Mouse (Mus musculus) MEL (cell line): Measurements from ENCODE around the gene Osbpl5. TPM values are rescaled to one million over a fixed set of nuclear protein-coding genes. Genes with fewer than 3 reads are reported as not detected.
A peak's percentile ranks its signal among the peaks of the same experiment; 100 is the strongest.
"Not testable (repeated sequence)": the region's sequence is repeated elsewhere in the genome, so short reads cannot be mapped to it uniquely, and the experiment has no call there.

ENCODE experiments used
- DNase-seq: peaks from one replicate; pipeline ENCODE4 v3.0.0; 2011; ENCODE audit warnings: low read depth, low spot score
- H3K27ac ChIP-seq: 2 replicates; pipeline ENCODE4 v1.5.1; 2012; ENCODE audit warnings: low read depth, mild to moderate bottlenecking, control low read depth, low read length, moderate library complexity; ENCODE audit not compliant: control insufficient read depth
- H3K27me3 ChIP-seq, 2 experiments: fragments of 150-350 bp in 1 of 2; sonication (generic) in 1 of 2; 2 replicates each; pipeline ENCODE4 v1.6.1; 2012; ENCODE audit warnings: low read length in 2 of 2, mild to moderate bottlenecking in 2 of 2, improper control_type of control experiment in 1 of 2, moderate library complexity in 1 of 2; ENCODE audit not compliant: insufficient read depth in 2 of 2, control insufficient read depth in 1 of 2
- H3K36me3 ChIP-seq, 2 experiments: 2 replicates each; pipeline ENCODE4 v1.6.1; 2012 to 2014; ENCODE audit warnings: low read length in 2 of 2, improper control_type of control experiment in 1 of 2, inconsistent platforms in 1 of 2, mild to moderate bottlenecking in 1 of 2; ENCODE audit not compliant: insufficient read depth in 2 of 2, control insufficient read depth in 1 of 2
- H3K4me1 ChIP-seq, 2 experiments: fragments of 150-350 bp in 1 of 2; sonication (generic) in 1 of 2; 2 replicates each; pipeline ENCODE4 v1.6.1; 2012; ENCODE audit warnings: low read length in 2 of 2, improper control_type of control experiment in 1 of 2, mild to moderate bottlenecking in 1 of 2; ENCODE audit not compliant: insufficient read depth in 2 of 2, control insufficient read depth in 1 of 2
- H3K4me3 ChIP-seq, 2 experiments: fragments of 150-350 bp in 1 of 2; sonication (generic) in 1 of 2; 2 replicates each; pipeline ENCODE4 v1.5.1; 2012; ENCODE audit warnings: low read depth in 2 of 2, low read length in 2 of 2, mild to moderate bottlenecking in 2 of 2, moderate library complexity in 2 of 2, control low read depth in 1 of 2, improper control_type of control experiment in 1 of 2; ENCODE audit not compliant: control insufficient read depth in 1 of 2, insufficient read depth in 1 of 2
- H3K79me2 ChIP-seq: 2 replicates; pipeline ENCODE4 v1.6.1; 2012; ENCODE audit warnings: mild to moderate bottlenecking, low read length, moderate library complexity; ENCODE audit not compliant: control insufficient read depth, poor library complexity, insufficient read depth
- H3K9ac ChIP-seq: 2 replicates; pipeline ENCODE4 v1.6.1; 2012; ENCODE audit warnings: low read depth, mild to moderate bottlenecking, control low read depth, low read length, moderate library complexity; ENCODE audit not compliant: control insufficient read depth, poor library complexity, severe bottlenecking
- H3K9me3 ChIP-seq: fragments of 150-350 bp; sonication (generic); replicated peaks from 2 replicates; pipeline ENCODE4 v1.6.1; 2012; ENCODE audit warnings: mild to moderate bottlenecking, low read length, improper control_type of control experiment, moderate library complexity; ENCODE audit not compliant: insufficient read depth
- GABPA ChIP-seq: IDR thresholded peaks from 2 replicates; pipeline ENCODE4 v1.6.1; 2012; ENCODE audit warnings: low read depth, mild to moderate bottlenecking, inconsistent platforms, low read length, improper control_type of control experiment, moderate library complexity
- GATA1 ChIP-seq: IDR thresholded peaks from 2 replicates; pipeline ENCODE4 v1.6.1; 2011; ENCODE audit warnings: low read depth, low read length, improper control_type of control experiment
- KAT2A ChIP-seq: conservative IDR thresholded peaks from 2 replicates; pipeline ENCODE4 v1.6.1; 2012; ENCODE audit warnings: low read depth, low read length, improper control_type of control experiment, inconsistent platforms
- MAZ ChIP-seq: IDR thresholded peaks from 2 replicates; pipeline ENCODE4 v1.6.1; 2012; ENCODE audit warnings: low read depth, mild to moderate bottlenecking, inconsistent platforms, low read length, improper control_type of control experiment
- MXI1 ChIP-seq: IDR thresholded peaks from 2 replicates; pipeline ENCODE4 v1.6.1; 2011; ENCODE audit warnings: mild to moderate bottlenecking, low read depth, low read length, improper control_type of control experiment
- MYB ChIP-seq: IDR thresholded peaks from 2 replicates; pipeline ENCODE4 v1.6.1; 2011; ENCODE audit warnings: mild to moderate bottlenecking, low read depth, low read length, improper control_type of control experiment
- NELFE ChIP-seq: IDR thresholded peaks from 2 replicates; pipeline ENCODE4 v1.6.1; 2011; ENCODE audit warnings: low read depth, low read length, improper control_type of control experiment
- NRF1 ChIP-seq: IDR thresholded peaks from 2 replicates; pipeline ENCODE4 v1.6.1; 2014; ENCODE audit warnings: low read depth, mild to moderate bottlenecking, inconsistent platforms, low read length, improper control_type of control experiment, moderate library complexity; ENCODE audit not compliant: poor library complexity, insufficient read depth, severe bottlenecking
- RAD21 ChIP-seq: IDR thresholded peaks from 2 replicates; pipeline ENCODE4 v1.6.1; 2011; ENCODE audit warnings: mild to moderate bottlenecking, low read depth, low read length, improper control_type of control experiment
- RCOR1 ChIP-seq: IDR thresholded peaks from 2 replicates; pipeline ENCODE4 v1.6.1; 2012; ENCODE audit warnings: low read depth, mild to moderate bottlenecking, inconsistent platforms, low read length, improper control_type of control experiment
- TAL1 ChIP-seq: IDR thresholded peaks from 2 replicates; pipeline ENCODE4 v1.6.1; 2012; ENCODE audit warnings: mild to moderate bottlenecking, inconsistent platforms, low read length, moderate library complexity, mixed read lengths
- TCF12 ChIP-seq: IDR thresholded peaks from 2 replicates; pipeline ENCODE4 v1.6.1; 2014; ENCODE audit warnings: low read depth, mild to moderate bottlenecking, inconsistent platforms, low read length, improper control_type of control experiment, moderate library complexity
- polyA plus RNA-seq, 2 experiments: library from polyadenylated mRNA; stranded (reverse) in 1 of 2; unstranded in 1 of 2; fragments of >175 nt in 1 of 2; fragments of >200 nt in 1 of 2; gene quantifications; 2 replicates each; pipeline versions ENCODE4 v1.2.1 to v1.2.4; 2012; ENCODE audit warnings: low replicate concordance in 2 of 2, low read depth in 1 of 2; ENCODE audit not compliant: insufficient read length in 2 of 2, insufficient read depth in 1 of 2, missing spikeins in 1 of 2
- total RNA-seq: library from RNA; depleted of rRNA; stranded (reverse); fragments of 300-350 nt; gene quantifications from 2 replicates; pipeline ENCODE4 v1.2.3, GENCODE M21; 2012; rRNA removed

Gene Osbpl5
- total and polyA plus RNA-seq, 3 experiments = 0.27 to 0.50 TPM; not detected in 1

DNA sequence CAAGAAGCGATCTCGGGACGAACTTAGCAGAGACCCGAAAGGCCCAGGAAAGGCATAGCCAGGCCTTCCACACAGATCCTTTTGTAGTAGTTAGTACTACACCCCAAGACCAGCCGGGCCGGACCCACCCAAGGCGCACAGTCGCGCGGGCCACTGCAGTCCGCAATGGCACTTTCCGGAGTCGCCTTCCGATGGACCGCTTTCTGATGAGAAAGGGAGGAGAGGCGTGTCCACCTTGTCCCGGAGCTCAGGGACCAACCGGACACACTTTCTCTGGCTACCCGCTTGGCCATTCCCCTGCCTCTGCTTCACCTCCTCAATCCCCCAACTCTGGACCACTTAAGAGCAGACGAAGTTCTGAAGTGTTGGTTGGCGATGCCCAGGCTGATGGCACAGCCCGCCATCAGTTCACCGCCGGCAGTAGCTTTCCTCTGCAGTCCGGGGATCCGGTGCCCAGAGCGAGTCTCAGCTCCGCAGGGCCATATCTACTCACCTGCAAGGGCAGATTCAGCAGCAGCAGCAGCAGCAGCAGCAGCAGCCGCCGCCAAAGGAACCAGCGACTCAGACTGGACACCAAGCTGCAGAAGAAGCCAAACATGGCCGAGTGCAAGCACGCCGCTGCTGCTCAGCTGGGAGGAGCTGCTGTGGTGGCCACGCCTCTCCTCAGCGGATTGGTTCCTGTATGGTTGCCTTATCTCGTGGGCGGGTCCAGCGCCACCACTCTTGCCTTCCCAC is 107.6 kb downstream of the Osbpl5 start, which contains the start of gene Tnfrsf22 (continued):
- no peak for TF ChIP-seq GABPA
- no peak for TF ChIP-seq TAL1
- no peak for TF ChIP-seq KAT2A
- peak; percentile 33; the same call in 1 of the 2 replicates for TF ChIP-seq MXI1
- no peak for TF ChIP-seq RAD21
- no peak for TF ChIP-seq MAZ
- peak; percentile 48; the same call in 1 of the 2 replicates for TF ChIP-seq GATA1
- no peak for TF ChIP-seq NELFE
- no peak for TF ChIP-seq RCOR1
- no peak for TF ChIP-seq MYB
- TF ChIP-seq NRF1 = no peak
- peak; percentile 27; the same call in 1 of the 2 replicates for TF ChIP-seq TCF12

DNA sequence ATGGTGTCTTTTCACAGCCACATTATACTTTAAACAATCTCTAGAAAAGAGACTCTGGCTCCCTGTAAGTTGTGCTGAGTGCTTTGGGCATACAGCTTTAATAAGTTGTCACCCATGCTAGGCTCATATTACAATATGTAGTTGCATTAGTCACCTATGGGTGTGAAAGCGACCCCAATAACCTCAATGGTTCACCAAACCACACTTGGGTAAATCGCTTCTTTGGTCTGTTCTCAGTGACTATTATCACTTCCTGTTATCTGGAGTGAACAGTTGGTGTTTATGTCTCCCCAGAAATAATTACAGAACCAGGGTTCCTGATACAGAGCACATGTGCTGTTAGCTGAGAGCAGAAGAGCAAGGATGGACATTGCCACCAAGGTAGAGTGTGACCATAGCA is 112.8 kb downstream of the Osbpl5 start:
- H3K27ac ChIP-seq, H3K36me3 ChIP-seq, H3K9ac ChIP-seq, H3K9me3 ChIP-seq, H3K4me1 ChIP-seq, H3K27me3 ChIP-seq, H3K79me2 ChIP-seq, H3K4me3 ChIP-seq: not testable (repeated sequence)
- peak; percentile 14; the same call in 1 of the 2 replicates for TF ChIP-seq TAL1
- DNase-seq = peak; percentile 39

Other genes with a start within 250 kb of the Osbpl5 start
- 136 and 165 TPM in 2 replicates for gene Nap1l4, start 207.9 kb downstream of the Osbpl5 start, total RNA-seq
- 100 to 1,000 TPM in 1 of 2 experiments, not detected in 1; 186 TPM for gene Nap1l4, start 207.9 kb downstream of the Osbpl5 start, polyA plus RNA-seq
- 40.8 and 62.2 TPM in 2 replicates for gene Cars, start 156.9 kb downstream of the Osbpl5 start, total RNA-seq
- 10 to 100 TPM in 1 of 2 experiments, not detected in 1; 73.5 TPM for gene Cars, start 156.9 kb downstream of the Osbpl5 start, polyA plus RNA-seq
- gene Tnfrsf26, start 128.3 kb downstream of the Osbpl5 start, total RNA-seq = 0.42 and 0.52 TPM in 2 replicates
- gene Tnfrsf26, start 128.3 kb downstream of the Osbpl5 start, polyA plus RNA-seq = under 1 TPM in 1 of 2 experiments, not detected in 1; 0.50 TPM
- gene Tnfrsf22, start 107.3 kb downstream of the Osbpl5 start, total RNA-seq = 0.10 and 0.23 TPM in 2 replicates
- 1 to 10 TPM in 1 of 2 experiments, not detected in 1; 1.1 TPM for gene Tnfrsf22, start 107.3 kb downstream of the Osbpl5 start, polyA plus RNA-seq
- gene Tnfrsf23, start 71.1 kb downstream of the Osbpl5 start, total RNA-seq = not detected in 2 replicates
- gene Tnfrsf23, start 71.1 kb downstream of the Osbpl5 start, polyA plus RNA-seq = not detected
- not detected in 2 replicates for gene Mrgprg, start 10.0 kb upstream of the Osbpl5 start, total RNA-seq
- not detected for gene Mrgprg, start 10.0 kb upstream of the Osbpl5 start, polyA plus RNA-seq
- 0.07 and 0.15 TPM in 2 replicates for gene Mrgpre, start 27.5 kb upstream of the Osbpl5 start, total RNA-seq
- gene Mrgpre, start 27.5 kb upstream of the Osbpl5 start, polyA plus RNA-seq = under 1 TPM in 1 of 2 experiments, not detected in 1; 0.18 TPM
- gene Nadsyn1, start 65.9 kb upstream of the Osbpl5 start, total RNA-seq = 7.4 and 7.9 TPM in 2 replicates
- gene Nadsyn1, start 65.9 kb upstream of the Osbpl5 start, polyA plus RNA-seq = 1 to 10 TPM in 1 of 2 experiments, not detected in 1; 10.0 TPM
- 12.7 and 12.8 TPM in 2 replicates for gene Dhcr7, start 66.2 kb upstream of the Osbpl5 start, total RNA-seq
- 10 to 100 TPM in 1 of 2 experiments, not detected in 1; 40.7 TPM for gene Dhcr7, start 66.2 kb upstream of the Osbpl5 start, polyA plus RNA-seq
- gene Gm498, start 109.9 kb upstream of the Osbpl5 start, total RNA-seq = not detected in 2 replicates
- not detected for gene Gm498, start 109.9 kb upstream of the Osbpl5 start, polyA plus RNA-seq
- gene Shank2, start 244.9 kb upstream of the Osbpl5 start, total RNA-seq = not detected in 2 replicates
- not detected for gene Shank2, start 244.9 kb upstream of the Osbpl5 start, polyA plus RNA-seq